Mouse (Mus musculus) common myeloid progenitor, adult 5-6 weeks (primary cell): ENCODE measurements around the gene Agmat. TPM values are rescaled to one million over a fixed set of nuclear protein-coding genes. Genes with fewer than 3 reads are reported as not detected.

ENCODE experiments used
- ATAC-seq: replicated peaks from 2 replicates; pipeline ENCODE4 v1.8.0; 2016; ENCODE audit warnings: low read depth, mild to moderate bottlenecking, moderate TSS enrichment, inconsistent platforms; ENCODE audit not compliant: poor library complexity, severe bottlenecking
- total RNA-seq: library from RNA; stranded (forward); fragments of 200-1000, 187-1606 nt; gene quantifications from 2 replicates; pipeline ENCODE4 v1.2.3, GENCODE M21; 2017

Gene Agmat
- total RNA-seq: not detected in 2 replicates

DNA sequence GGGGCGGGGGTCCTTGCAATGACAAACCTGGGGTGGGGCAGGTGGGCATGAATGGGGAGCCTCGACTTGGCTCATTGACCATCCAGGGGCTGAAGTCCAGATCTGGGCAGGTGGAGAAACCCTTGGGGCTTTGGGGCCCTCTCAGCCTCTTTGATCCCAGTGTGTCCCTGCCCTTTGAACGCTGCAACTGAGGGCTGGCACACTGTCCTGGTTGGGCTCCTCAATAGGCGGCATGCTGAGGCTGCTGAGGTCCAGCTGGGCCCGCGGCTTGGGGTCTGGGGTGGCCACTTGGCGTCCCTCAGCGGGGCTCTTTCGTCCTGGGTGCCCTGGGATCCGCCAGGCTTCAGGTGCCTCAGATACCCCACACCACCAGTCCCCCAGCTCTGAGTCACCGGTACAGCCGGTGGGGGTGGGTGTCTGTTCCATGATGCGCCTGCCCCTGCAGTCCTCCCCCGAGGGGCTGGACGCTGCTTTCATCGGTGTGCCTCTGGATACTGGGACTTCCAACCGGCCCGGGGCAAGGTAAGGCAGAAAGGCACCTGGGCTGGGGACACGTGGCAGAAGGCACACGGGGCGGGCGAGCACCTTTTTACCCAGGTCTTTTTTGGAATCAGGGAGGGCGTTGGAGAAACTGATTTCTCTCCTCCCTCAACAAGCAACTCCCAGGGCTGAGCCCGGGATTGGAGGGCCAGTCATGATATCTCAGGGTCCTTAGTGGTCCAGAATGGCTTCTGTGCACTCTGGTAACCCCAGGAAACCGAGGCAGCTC is at the start of gene Agmat:
Agmat (plus strand) TSS at position 95 of the 769 bp plus-strand sequence.
- no peak for ATAC-seq

DNA sequence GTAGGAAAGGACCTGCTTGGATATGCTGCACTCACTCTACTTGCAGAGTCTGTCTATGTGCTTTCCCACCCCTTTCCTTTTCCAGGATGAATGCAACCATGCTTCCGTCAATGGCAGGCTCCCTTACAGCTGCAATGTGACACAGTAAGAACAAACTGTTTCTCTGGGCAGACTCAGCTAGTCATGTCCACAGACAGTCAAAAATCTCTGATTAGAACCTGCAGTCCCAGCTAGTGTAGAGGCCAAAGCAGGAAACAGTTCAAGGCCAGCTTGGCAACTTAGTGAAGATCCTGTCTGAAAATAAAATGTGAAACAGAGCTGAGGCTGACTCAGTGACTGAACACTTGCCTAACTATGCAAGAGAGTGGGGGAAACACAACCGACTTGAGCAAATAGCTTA is 41.8 kb upstream of the Agmat start:
- no peak for ATAC-seq

DNA sequence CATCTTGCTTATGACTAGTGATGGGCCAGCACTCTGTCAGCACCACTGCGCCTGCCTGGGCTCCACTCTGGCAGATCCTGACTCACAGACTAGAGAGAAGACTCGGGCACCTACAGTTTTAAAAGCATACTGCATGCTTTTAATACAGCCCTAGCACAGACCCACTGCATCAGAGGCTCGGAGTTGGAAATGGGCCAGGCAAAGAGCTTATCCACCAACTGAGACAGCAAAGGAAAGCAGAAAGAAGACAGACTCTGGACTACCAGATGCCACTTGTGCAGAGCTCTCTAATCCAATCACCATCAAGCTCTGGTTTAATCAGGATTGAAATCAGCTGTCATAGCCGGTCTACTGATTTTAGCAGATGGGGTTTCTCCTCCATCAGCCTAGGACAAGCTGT is 41.1 kb upstream of the Agmat start:
- no peak for ATAC-seq

DNA sequence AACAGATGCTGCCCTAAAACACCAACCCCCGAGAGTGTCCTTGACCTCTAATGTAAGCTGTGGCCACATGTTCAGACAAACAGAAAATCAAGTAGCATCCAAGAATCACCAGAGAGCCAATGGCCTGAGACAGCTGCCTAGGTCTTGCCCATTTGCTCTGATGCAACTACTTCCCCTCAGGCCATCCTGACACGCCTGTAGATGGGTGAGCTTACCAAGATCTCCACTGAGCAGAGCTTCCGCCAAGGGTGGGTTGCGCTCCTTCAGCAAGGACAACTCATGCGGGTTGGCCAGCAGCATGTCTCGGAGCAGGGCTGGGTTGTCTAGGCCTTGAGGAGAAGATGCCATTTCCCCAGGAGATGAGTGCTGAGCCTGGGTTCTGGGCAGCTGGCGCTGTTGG is 38.5 kb upstream of the Agmat start:
- no peak for ATAC-seq

DNA sequence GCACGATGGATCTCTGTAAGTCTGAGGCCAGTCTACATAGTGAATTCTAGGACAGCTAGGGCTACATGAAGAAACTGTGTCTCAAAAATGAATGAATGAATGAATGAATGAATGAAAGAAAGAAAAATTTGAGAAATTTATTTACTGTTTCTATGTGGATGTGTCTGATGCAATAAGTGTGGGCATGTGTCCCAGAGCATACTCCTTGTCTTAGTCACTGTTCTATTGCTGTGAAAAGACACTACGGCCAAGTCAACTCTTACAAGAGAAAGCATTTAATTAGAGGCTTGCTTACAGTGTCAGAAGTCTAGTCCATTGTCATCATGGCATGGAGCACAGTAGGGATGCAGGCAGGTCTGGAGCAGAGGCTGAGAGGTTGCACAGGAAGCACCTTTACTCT is 37.5 kb upstream of the Agmat start:
- no peak for ATAC-seq

DNA sequence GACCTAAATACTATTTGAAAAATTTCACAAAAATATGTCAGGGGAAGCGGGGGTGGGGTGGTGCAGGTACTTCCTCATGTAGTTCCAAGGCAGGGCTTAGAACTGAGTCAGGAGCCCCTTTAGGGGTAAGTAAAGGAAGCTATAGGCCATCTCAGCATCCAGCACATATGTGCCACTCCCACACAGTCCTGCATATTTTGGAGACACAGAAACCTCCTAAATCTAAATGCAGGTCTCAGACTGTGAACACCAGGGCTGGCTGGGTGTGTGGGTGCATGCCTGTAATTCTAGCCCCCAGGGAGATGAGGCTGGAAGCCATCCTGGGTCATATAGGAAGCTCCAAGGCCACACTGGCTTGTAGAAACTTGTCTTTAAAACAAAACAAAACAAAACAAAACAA is 35.2 kb upstream of the Agmat start:
- no peak for ATAC-seq

DNA sequence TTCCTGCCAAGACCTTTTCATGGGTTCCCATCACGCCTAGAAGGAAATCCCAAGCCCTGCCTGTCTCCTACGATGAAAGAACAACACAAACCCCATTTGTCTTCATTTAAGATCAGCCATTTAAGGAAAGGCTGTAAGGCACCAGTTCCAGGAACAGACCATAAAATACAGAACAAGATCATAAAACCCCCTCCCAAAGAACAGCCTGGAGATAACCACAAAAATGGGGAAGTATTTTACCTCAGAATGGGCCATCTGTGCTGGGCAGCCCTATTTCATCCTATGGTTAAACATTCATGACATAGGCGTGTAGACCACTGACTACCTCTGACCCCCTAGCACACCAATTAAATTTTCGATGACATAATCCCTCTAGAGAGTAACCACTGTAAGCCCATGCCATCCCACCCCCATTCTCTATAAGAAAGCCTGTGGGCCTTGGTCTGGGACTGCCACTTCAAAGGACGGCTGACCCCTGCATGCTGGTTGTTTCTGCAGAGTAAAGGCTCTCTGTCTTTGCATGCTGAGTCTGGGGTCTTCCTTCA is 32.8 kb upstream of the Agmat start:
- ATAC-seq: peak; percentile 92

DNA sequence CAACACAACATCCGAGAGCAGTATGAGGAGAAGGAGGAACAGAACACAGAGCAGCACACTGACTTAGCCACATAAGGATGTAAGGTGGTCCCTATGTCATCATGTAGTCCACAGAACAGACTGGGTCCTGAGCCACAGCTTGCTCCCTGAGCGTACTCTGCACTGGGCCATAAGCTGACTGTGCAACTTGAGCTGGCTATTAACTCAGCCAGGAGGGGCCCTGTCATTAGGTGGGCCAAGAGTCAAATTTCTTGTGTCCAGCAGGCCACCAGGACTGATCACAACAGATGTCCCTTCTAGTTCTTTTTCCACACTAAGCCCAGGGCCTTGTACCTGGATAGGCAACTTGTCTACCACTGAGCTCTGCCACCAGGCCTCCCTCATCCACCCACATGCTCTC is 31.4 kb upstream of the Agmat start:
- no peak for ATAC-seq

DNA sequence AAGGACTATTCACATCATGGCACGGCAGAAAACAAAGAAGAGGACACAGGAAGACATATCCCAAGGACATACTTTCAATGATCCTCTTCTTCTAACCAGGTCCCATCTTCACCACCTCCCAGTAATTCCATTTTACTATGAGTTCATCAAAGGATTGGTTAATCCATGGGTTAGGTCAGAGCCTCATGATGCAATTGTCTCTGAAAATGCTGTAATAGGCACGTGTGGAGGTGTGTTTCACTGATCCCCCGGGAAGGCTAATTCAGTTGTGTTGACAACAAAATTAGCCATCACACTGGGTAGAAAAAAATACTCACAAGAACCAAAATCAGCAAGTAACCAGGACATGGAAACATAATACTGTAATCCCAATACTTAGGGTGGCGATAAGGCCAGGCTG is 28.8 kb upstream of the Agmat start:
- ATAC-seq: no peak

DNA sequence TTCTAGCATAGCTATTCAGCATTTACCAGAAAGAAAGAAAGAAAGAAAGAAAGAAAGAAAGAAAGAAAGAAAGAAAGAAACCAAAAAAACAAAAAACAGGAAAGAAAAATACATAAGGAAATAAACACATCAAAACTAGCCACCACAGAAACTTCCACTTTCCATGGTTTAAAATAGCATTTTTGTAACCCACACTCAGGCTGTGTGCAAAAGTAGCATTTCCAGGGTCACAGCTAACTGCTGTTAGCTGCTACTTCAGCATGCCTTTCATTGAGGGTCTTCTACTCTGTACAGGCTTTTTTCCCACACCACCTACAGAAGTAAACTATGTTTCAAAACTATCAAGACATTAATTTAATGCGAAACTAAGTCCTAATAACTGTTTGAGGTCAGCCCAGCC is 27.2 kb upstream of the Agmat start:
- no peak for ATAC-seq

DNA sequence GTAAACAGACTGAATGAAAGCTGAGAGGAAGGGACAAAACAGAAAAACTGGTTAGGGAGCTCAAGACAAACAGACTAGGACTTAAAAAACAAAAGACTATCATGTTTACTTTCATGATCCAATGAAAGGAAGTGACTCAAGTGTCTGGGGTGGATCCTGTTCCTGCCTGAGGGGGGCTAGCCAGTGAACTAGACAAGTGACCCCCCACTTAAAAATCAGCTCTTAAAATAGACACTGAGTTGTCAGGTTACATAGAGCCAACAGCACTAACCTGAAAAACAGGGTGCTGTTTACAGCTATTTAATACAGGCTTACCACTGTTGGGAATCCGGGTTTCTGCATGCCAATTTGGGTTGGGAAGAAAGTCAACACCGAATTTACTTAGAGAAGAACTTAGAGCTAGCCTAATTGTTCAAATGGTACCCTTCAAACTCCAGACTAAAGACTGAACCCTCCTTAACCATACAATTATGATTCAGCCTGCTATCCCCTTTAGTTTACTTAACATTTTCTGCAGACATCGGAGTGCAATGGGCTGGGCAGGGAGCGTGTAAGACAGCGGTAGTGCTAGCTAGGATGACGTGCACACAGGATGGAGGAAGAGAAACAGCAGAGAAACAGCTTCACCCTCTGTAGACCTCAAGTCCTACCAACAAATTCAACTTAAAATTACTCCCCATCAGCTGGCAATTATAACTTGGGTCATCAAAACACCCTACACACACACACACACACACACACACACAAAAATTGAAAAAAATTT is 25.5 kb upstream of the Agmat start:
- peak; percentile 43; the same call in 1 of the 2 replicates for ATAC-seq

DNA sequence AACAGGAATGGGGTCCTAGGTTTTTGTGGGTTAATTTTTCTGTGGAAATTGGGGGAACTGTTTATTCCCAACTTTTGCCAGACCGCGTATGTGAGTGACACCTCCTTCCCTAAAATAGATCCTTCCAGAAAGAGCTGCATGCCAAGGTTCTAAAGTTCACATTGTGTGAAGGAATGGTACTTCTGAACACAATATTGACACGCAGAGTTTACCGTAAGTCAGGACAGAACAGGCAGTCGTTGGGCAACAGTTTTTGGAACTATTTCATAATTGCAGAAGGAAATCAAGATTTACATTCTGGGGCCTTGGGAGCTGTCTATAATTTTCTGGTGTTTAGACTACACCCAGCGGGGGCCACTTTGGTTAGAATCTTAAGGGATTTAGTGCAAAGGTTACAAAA is 24.5 kb upstream of the Agmat start:
- no peak for ATAC-seq

DNA sequence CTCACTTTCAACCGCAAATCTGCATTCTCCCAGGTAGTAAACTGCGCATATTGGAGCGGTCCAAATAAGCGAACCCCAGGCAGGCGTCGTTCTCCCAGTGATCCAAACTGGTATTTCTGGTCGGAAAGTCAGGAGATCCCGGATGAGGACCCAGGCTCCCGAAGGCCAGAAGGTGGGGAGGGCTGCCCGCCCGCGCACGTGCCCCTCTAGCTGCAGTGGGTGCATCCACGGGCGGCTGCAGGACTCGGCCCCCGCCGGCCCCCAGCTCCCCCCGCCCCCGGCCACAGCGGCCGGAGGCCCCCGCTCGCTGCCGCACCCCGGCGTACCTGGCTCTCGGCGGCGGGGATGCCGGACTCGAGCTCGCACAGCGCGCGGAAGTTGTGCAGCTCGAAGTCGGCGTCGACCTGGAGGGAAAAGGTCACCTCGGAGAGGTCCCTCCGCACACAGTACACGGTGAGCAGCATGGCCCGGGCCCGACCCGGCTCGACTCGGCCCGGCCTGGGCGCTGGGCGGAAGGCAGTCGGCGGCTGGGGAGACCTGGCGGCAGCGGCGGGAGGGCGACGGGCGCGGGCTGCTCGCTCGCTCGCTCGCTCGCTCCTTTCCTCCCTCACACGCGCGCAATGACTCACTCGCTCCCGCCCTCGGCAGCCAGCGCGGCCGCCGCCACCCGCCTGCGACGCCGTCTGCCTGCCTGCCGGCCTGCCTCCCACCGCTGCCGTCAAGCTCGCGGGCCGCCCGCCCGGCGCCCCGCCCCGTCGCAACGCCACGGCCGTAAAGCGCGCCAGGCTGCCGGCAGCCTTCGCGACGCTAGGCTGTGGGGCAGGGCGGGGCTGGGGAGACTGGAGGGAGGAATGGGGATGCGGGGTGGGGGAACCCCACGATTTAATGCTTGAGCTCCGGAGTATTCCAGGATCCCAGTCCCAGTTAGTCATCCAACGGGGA is 23.5 kb upstream of the Agmat start, which contains the start of gene Ddi2:
Ddi2 (minus strand) TSS at position 689 of the 942 bp plus-strand sequence.
- ATAC-seq: peak; percentile 73

DNA sequence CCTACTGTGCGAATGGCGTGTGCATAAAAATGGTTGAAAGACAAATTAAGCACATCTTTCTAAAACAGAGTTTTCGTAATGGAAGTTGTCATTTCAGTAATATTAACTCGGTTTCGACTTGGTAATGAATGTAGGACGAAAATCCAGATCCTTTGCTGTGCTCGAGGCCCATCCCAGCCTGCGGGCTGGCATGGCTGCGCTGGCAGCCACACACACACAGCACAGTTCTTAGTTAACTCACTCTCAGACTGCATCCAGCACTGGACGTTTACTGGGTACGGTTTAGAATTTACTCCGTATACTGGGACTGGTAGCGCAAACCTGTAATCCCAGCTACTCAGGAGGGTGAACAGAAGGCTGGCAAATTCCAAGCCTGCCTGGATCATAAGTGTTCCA is 22.8 kb upstream of the Agmat start:
- ATAC-seq: no peak

DNA sequence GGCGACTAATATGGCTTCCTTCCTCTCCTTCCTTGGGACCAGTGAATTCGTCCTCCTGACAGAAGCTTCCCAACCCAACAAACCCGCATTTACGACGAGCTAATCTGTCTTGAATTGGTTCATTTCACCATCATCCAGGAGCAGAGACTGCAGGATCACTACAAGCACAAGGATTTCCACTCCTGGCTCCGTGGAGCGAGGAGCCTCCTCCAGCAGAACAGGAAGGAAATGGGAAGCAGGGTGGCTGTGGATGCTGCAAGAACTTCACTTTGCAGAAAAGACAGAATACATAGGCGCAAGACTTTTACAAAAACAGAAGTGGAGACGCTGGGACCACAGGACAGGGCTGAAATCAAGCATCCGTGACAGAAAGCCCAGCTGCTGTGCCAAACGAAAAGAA is 21.9 kb upstream of the Agmat start:
- no peak for ATAC-seq

DNA sequence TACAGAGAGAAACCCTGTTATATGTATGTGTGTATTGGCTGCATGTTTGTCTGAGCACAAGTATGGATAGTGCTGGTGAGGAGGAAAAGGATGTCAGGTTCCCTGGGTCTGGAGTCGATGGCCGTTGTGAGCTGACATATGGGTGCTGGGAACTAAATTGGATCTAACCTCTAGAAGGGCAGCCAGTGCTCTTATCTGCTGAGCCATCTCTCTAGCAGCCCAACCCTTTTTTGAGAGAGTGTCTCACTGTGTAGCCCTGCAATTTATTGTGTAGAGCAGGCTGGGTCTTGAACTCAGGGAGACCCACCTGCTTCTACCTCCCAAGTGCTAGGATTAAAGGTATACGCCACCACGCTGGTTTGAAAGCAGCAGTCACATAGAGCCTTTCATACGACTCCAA is 21.2 kb upstream of the Agmat start:
- ATAC-seq: no peak

DNA sequence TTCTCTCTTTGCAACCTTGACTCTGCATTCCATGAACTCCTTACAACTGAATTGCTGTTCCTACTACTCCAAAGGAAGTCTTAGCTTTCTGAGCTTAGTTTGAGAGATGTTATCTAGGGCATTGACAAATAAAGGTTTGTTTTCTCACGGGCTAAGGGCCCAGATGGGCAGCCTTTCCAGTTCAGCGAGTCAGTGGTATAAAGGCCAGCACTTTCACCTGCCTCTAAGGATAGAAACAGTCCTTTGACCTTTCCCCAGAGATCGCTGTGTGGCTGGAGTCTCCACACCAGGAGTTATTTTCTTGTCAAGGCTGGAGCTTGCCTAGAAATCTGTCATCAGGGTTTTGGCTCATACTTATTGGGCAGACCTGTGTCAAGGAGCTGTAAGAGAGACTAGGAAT is 20.7 kb upstream of the Agmat start:
- no peak for ATAC-seq

DNA sequence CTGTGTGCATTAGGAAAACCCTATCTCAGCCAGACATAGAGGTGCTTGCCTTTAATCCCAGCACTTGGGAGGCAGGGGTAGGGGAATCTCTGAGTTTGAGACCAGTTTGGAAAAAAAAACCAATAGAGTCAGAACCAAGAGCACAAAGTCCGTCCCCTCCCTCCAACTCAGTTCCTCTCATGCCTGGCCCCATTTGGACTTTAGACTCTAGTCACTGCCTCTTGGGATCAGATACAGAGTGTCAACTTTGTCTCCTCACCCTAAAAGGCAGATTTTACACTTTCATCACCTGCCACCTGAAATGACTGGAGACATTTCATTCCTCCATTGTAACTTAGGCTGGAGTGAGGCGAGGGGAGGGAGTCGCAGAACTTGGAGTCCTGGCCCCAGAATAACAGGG is 17.2 kb upstream of the Agmat start:
- ATAC-seq: no peak

DNA sequence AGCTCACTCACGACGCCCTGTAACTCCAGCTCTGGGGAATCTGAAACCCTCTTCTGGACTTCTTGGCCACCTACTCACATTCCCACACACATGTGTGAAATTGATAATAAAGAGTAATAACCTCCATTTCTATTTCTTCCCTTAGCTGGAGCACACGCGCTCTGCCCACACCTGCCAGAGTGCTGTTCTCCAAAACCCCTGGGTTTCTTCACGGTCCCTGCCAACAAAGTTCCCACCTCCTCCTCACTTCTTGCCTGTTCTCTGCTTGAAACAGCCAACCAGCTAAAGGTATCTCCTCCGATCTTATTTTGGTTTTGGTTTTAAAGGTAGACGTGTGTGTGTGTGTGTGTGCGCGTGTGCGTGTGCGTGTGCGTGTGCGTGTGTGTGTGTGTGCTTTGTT is 16.1 kb upstream of the Agmat start:
- no peak for ATAC-seq

DNA sequence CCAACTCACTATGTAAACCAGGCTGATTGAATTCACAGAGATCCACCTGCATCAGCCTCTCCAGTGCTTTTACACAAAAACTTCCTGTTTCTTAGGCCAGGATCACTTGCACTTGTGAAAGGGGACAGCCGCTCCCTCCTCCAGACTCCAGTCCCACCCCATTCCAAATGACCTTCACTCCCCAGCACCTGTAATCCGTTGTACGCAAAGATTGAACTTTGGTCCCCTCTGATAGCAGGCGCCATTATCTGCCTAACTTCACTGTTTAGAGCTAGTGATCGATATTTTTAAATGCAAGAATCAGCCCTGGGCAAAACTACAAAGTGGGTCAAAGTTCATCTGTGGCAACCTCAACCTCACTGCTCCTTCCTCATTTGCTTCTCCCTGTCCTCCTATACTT is 14.7 kb upstream of the Agmat start:
- ATAC-seq: no peak
